Mouse (Mus musculus) ZHBTc4 (cell line): ENCODE measurements around the gene Myoz1.
"Not testable (repeated sequence)": the region's sequence is repeated elsewhere in the genome, so short reads cannot be mapped to it uniquely, and the experiment has no call there.

ENCODE experiments used
- DNase-seq: peaks from one replicate; pipeline ENCODE4 v3.0.0-alpha.2; 2011; ENCODE audit warnings: low read depth, low spot score

Gene Myoz1

GRCm38 (mm10) chr14:20638702-20639101 lies 17.6 kb downstream of the Myoz1 start:
- no peak for DNase-seq

- no peak for DNase-seq
Observed at GRCm38 (mm10) chr14:20637818-20638574, 18.3 kb downstream of the Myoz1 start.

DNA sequence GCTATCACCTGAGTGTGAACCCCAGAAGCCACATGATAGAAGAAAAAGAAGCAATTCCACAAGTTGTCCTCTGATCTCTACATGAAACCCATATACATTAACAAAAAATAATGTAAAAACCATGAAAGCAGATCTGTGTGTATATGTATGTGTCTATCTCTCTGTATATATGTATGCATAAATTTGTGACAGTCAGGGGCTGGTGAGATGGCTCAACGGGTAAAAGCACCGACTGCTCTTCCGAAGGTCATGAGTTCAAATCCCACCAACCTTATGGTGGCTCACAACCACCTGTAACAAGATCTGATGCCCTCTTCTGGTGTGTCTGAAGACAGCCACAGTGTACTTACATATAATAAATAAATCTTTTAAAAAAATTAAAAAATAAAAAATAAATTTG lies 19.4 kb downstream of the Myoz1 start:
- DNase-seq, result not testable (repeated sequence)

DNA sequence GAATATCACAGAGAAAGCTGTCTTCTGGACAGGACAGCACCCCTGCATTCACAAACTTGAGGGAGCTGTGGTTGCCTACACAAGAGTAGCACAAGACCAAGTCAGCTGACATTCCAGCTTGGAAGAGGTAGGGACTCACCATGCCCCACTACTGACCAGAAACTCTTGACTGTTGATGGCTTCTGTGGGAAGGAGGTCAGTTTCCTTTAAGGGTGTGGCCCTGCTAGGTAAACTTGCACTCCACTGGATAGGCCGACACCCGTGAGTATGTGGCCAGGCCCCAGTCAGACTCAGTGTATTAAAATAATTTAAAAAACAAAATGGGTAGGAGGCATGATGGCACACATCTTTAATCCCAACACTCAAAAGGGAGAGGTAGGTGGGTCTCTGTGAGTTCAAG lies 20.8 kb downstream of the Myoz1 start:
- DNase-seq, result no peak

- no peak for DNase-seq
Observed at GRCm38 (mm10) chr14:20631253-20631652, 25.1 kb downstream of the Myoz1 start.

- peak; percentile 31 for DNase-seq
Observed at GRCm38 (mm10) chr14:20626971-20627370, 29.4 kb downstream of the Myoz1 start.

DNA sequence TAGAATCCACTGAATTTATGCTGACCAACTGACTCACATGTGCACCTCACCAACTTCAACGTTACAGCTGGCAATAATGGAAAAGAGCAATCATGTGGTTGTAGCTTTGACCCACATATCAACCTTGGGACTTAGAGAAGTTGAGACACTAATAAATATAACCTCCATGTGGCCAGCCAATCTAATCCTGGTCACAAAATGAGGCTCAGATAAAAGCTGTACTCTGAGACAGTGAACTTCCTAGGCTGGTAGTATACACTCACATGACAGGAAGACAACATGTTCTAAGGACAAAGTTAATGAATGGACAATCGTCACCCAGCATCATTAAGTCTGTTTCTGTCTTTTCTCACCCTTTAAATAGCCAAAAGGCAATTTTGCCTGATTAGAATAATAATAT lies 29.9 kb downstream of the Myoz1 start:
- no peak for DNase-seq

DNA sequence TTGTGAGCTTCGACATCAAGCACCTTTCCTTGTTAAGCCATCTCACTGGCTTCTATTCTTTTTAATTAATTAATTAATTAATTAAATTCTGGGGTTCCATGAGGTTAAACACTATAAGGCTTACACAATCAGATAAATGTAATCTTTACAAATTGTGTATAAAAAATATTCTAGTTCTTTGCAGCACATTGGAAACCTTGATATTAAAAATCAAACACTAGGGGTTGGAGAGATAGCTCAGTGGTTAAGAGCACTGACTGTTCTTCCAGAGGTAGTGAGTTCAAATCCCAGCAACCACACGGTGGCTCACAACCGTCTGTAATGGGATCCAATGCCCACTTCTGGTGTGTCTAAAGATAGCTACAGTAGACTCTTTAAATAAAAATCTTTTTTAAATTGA lies 33.4 kb downstream of the Myoz1 start:
- DNase-seq, result no peak

DNA sequence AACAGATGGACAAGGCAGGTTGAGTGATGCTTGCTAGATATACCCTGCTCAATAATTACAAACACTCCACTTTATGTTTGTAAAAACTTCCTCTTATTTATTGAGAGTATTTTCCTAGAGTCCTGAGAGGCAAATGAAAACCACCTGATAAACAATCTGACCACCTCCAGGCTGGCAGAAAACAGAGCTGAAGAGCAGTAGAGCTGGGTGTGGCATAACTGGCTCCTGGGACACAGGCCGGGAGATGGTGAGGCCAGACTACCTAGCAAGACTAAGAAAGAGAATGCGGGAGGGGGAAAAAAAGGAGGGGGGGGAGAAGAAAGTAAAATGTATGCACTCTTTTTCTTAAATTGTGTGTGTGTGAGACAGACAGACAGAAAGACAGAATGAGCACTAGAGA lies 33.9 kb downstream of the Myoz1 start:
- no peak for DNase-seq

GRCm38 (mm10) chr14:20621903-20622302 lies 34.4 kb downstream of the Myoz1 start:
- no peak for DNase-seq

GRCm38 (mm10) chr14:20619131-20619530 lies 37.2 kb downstream of the Myoz1 start:
- DNase-seq, result no peak

- DNase-seq, result no peak
Observed at GRCm38 (mm10) chr14:20618211-20618610, 38.1 kb downstream of the Myoz1 start.

DNA sequence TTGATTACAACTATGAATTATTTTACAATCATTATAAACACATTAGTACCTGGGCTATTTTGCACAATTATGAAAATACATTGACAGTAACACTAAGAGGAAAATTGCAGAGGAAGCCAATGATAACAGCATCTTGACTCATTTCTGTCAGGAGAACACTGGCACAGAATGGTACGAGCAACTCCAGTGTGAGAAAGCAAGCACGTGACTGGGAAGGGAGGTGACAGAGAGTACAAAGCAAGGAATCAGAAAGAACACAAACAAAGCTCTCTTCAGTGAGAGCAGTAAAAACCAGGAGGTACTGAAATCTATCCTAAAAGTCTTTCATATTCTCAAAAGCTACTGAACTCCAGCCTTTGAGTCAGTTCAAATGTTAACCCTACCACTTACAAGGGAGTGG lies 39.9 kb downstream of the Myoz1 start:
- peak; percentile 52 for DNase-seq

GRCm38 (mm10) chr14:20615075-20615474 lies 41.3 kb downstream of the Myoz1 start:
- DNase-seq, result no peak

GRCm38 (mm10) chr14:20612820-20613219 lies 43.5 kb downstream of the Myoz1 start:
- no peak for DNase-seq

- peak; percentile 39 for DNase-seq
Observed at GRCm38 (mm10) chr14:20610146-20610545, 46.2 kb downstream of the Myoz1 start.

DNA sequence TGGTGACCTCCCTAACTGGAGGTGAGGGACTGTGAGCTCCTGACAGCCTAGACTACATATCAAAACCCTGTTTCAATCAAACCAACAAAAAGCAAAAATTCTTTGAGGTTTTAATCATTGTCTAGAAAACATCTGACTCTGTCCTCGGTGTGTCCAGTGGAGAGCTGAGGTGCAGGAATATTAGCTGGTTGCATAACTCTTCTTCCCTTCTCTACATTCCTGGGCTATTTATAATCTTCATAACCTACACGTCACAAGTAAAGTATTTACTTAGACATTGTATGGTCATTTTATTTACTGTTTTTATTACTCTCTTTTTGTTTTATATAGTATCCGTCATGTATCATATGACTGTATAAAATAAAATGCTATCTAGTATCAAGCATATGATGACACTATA lies 46.8 kb downstream of the Myoz1 start:
- DNase-seq, result no peak

DNA sequence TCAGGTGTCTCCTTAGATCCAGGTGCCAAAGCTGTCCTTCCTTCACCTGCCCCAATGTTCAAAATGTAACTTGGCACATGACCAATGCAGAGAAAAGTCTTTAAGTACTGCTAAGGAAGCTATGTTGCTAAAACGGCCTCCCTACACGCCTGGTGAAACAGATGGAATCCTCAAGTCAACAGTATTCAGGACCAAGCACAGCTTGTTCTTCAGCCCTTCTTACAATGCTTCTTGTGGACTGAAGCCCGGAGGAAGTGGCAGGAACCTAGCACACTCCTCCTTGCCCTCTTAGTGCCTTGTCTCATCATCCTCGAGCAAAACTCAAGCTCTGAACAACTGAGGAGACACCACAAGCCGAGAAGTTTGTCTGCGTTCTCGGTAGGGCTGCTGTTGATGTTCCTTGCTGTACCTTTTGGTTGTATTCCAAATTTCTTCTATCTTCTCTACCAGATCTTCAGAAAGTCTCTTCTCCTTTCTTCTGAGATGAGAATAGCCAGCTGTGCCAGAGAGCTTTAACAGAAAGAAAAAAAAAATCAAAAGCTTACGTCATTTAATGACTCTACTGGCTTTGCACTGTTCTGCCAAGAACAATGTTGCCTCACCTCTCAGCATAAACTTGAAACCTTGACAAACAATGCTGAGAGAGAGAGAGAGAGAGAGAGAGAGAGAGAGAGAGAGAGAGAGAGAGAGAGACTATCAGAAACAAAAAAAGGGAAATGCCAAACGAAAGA lies 48.8 kb downstream of the Myoz1 start:
- DNase-seq, result no peak

DNA sequence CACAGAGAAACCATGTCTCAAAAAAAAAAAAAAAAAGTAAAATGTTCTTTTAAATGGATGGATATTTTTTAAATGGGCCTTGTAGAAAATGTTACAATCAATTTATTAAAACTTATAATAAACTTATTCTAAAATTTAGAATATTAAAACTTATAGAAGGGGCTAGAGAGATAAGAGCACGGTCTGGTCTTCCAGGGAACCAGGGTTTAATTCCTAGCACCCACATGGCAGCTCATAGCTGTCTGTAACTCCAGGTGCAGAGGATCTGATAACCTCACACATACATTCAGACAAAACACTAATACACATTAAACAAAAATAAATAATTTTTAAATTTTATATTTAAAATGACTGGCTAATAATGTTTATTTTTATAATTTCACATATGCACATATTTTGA lies 55.1 kb downstream of the Myoz1 start:
- no peak for DNase-seq

DNA sequence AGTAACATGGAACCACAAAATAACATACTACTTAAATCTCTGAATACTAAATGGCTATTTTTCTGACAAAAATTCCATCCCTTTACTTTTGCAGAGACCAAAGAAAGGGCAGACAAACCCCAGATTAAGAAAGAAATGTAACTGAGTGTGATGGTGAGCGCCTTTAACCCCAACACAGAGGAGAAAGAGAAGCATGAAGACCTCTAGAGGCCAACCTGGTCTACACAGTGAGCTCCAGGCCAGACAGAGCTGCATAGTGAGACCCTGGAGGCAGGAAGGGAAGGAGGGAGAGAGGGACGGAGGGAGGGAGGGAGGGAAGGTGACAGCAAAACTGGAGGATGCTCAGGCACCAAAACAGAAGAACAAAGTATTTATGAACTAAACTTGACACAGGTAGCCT lies 56.1 kb downstream of the Myoz1 start:
- DNase-seq, result no peak

DNA sequence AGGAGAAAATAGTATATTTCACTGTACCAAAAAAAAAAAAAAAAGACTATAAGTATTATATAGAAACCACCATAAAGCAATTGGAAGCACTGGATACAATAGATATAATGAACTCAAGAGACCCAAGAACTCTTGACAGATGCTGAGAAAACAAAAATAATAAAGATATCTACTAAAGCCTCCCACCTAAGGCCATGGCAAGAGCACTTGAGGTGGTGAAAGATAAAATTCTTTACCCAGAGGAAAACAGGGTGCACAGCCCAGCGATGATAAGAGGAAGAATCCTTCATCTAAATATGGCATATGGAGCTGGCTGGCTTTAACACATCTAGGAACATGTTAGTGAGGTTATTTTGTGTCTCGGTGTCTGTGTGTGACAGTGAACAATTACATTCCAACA lies 56.8 kb downstream of the Myoz1 start:
- DNase-seq, result no peak
